Mouse (Mus musculus) testis, adult 2 months (tissue): ENCODE results near the gene Gm15114.
"Not testable (repeated sequence)": the region's sequence is repeated elsewhere in the genome, so short reads cannot be mapped to it uniquely, and the experiment has no call there.

Experiments
- CTCF ChIP-seq: fragments of 200-500 bp; IDR thresholded peaks from 2 replicates; pipeline ENCODE4 v1.5.1; 2012; ENCODE audit warnings: low read depth, mild to moderate bottlenecking, inconsistent platforms, low read length, moderate library complexity; ENCODE audit not compliant: control insufficient read depth, insufficient read depth, insufficient replicate concordance
- POLR2A ChIP-seq: fragments of 200-500 bp; IDR thresholded peaks from 2 replicates; pipeline ENCODE4 v1.6.1; 2012; ENCODE audit warnings: low read depth, mild to moderate bottlenecking, inconsistent platforms, low read length, moderate library complexity; ENCODE audit not compliant: control insufficient read depth

DNA sequence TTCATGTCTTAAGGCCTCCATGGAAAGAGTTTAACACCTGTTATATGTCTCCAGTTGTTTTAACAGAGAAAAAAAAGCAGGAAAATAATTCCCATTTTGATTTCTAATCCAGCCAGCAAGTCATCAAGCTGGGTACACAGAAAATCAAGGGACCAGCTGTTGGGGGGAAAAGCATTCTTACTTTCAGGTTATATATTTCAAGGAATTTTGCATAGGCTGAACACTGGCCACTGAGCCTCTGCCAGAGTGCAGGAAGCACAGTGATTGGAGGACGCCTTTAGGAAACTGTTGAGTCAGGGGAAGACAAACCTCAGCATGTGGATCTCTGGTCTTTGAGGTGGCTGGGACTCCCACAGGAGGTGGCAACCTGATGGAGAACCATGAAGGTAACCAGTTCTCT is at the start of gene Gm15114:
- TF ChIP-seq CTCF, POLR2A: not testable (repeated sequence)
